Comparison of ENCODE assay signal across 8 mouse cellular contexts in genomic region chr3:57651231-57651864, GRCm38 (mm10). TPM values are rescaled to one million over a fixed set of nuclear protein-coding genes. Genes with fewer than 3 reads are reported as not detected.
DNase-seq lines count a peak whose midpoint lies in the region; ATAC-seq and TF ChIP-seq lines count a peak whose summit lies in the region.

Gene Commd2 (minus strand): TSS chr3:57651715.

- TF ChIP-seq POLR2A in lung, adult 2 months (IDR thresholded peaks at IDR 0.05; ENCODE audit: borderline replicate concordance, extremely low read depth, low read depth, low read length): peak; percentile 85; the same call in 1 of the 2 replicates

- H3K4me3 ChIP-seq in forebrain, embryonic 15.5 days: peak within 1 kb of the TSS; percentile 74
- peak within 1 kb of the TSS; percentile 99 for H3K4me3 ChIP-seq in lung, adult 2 months (replicated peaks; ENCODE audit: extremely low read depth, low read depth, low read length)

- H3K4me2 ChIP-seq in forebrain, embryonic 15.5 days (replicated peaks): peak within 1 kb of the TSS; percentile 71

- peak within 1 kb of the TSS; percentile 82 for H3K27ac ChIP-seq in forebrain, embryonic 15.5 days (replicated peaks)

- DNase-seq in ES-CJ7 (ENCODE audit: low read depth, low spot score): peak; percentile 90
- peak; percentile 86 for DNase-seq in cerebellum, adult 11 months
- DNase-seq in heart, postnatal 25 days (ENCODE audit: low spot score): peak; percentile 63
- DNase-seq in layer of hippocampus, adult 18-20 months (ENCODE audit: low spot score in 2 of 2): peak; percentile 85 to 92
- DNase-seq in lung, adult 2 months: peak; percentile 94
- peak; percentile 64 to 71 for DNase-seq in thymus, adult 18-20 months

- H3K4me1 ChIP-seq in forebrain, embryonic 15.5 days: peaks cover 6% of the 10 kb centered on the region
- H3K4me1 ChIP-seq in lung, adult 2 months (ENCODE audit: control insufficient read depth, insufficient read depth, low read length): peaks cover 2% of the 10 kb centered on the region

- intact Hi-C loops in heart, postnatal 25 days (cut with DNase I): no loop called here

- TF ChIP-seq CTCF in lung, adult 2 months (IDR thresholded peaks at IDR 0.05; ENCODE audit: insufficient read depth, low read length): no peak

- H3K9ac ChIP-seq in forebrain, embryonic 15.5 days (replicated peaks): peak within 1 kb of the TSS; percentile 77

- WGBS in forebrain, embryonic 15.5 days: under 1% methylated on average over 42 of the region's 42 CpGs
- WGBS in lung, adult 2 months: under 1% methylated on average over 42 of the region's 42 CpGs

- no peaks in the 10 kb centered on the region for H3K27me3 ChIP-seq in forebrain, embryonic 15.5 days

- ATAC-seq in forebrain, embryonic 15.5 days (replicated peaks): peak; percentile 99
- peak; percentile 98 for ATAC-seq in neutrophil, adult 5-6 weeks (ENCODE audit: extremely low read depth, insufficient number of reproducible peaks, low FRiP score, poor library complexity, severe bottlenecking)

- no peaks in the 10 kb centered on the region for H3K9me3 ChIP-seq in forebrain, embryonic 15.5 days

- peaks cover 10% of the 10 kb centered on the region; the same call in 1 of the 2 replicates for H3K36me3 ChIP-seq in forebrain, embryonic 15.5 days

RNA-seq across cellular contexts. Expression of gene Commd2, which starts in this region (rescaled TPM):
- 77.1 and 79.1 TPM in 2 replicates for polyA plus RNA-seq in forebrain, embryonic 15.5 days (2015; fragmentation: Nextera tagmentation; extraction: Ambion mirVana)
- total RNA-seq in heart, postnatal 25 days (2021): 10 to 100 TPM; 13.8 to 14.2 TPM
- 10 to 100 TPM; 21.0 to 23.9 TPM for total RNA-seq in layer of hippocampus, adult 18-20 months (2021)
- polyA plus RNA-seq in lung, adult 2 months (2012; rRNA removed): 19.5 and 23.1 TPM in 2 replicates
- total RNA-seq in neutrophil, adult 5-6 weeks (2017): 23.8 and 24.2 TPM in 2 replicates

Comparison
In these comparisons a context has a peak if more than half of its experiments do, and no peak if none do; other contexts are left out.
1. Peak in every context shown above with its lines: DNase-seq, ATAC-seq, H3K4me3 ChIP-seq and H3K27ac ChIP-seq.